Comparison of ENCODE assay signal across 8 mouse cellular contexts in the genomic region with DNA sequence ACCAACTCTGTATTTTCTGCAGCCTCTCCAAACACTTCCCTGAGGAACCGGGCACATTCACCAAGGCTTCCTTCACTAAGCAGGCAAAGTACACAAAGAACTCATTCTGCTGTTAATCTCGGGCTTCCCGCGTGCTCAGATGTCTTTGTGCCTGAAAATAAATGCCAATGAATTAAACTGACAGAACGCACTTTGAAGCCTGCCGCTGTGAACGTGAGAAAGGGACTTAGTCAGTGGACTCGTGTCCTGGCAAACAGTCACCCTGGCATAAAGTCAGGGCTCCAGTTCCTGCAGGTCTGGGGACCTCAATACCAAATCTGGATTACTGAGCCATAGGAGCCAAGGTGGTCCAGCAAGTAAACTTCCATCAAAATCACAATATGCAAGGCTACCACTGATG. TPM values are rescaled to one million over a fixed set of nuclear protein-coding genes. Genes with fewer than 3 reads are reported as not detected.
A peak's percentile ranks its signal among the peaks of the same experiment; 100 is the strongest.
DNase-seq lines count a peak whose midpoint lies in the region; ATAC-seq and TF ChIP-seq lines count a peak whose summit lies in the region.

No protein-coding gene starts in this region.

- ATAC-seq in embryonic facial prominence, embryonic 13.5 days (ENCODE audit: insufficient number of reproducible peaks, insufficient read depth, low FRiP score, low TSS enrichment, low read depth) = no peak
- no peak for ATAC-seq in hindbrain, postnatal 0 days

- no peaks in the 10 kb centered on the region for H3K9me3 ChIP-seq in embryonic facial prominence, embryonic 13.5 days
- H3K9me3 ChIP-seq in hindbrain, postnatal 0 days (ENCODE audit: low read length) = no peaks in the 10 kb centered on the region

- peaks cover 15% of the 10 kb centered on the region for H3K27me3 ChIP-seq in embryonic facial prominence, embryonic 13.5 days
- no peaks in the 10 kb centered on the region for H3K27me3 ChIP-seq in hindbrain, postnatal 0 days (ENCODE audit: insufficient read depth, low read length)
- H3K27me3 ChIP-seq in testis, adult 2 months (ENCODE audit: control insufficient read depth, insufficient read depth, low read length) = no peaks in the 10 kb centered on the region

- WGBS in embryonic facial prominence, embryonic 13.5 days = 10% methylated on average over 8 of the region's 8 CpGs
- WGBS in hindbrain, postnatal 0 days = 4% methylated on average over 8 of the region's 8 CpGs

- H3K27ac ChIP-seq in embryonic facial prominence, embryonic 13.5 days = no peak overlapping the region
- no peak overlapping the region for H3K27ac ChIP-seq in hindbrain, postnatal 0 days
- H3K27ac ChIP-seq in testis, adult 2 months (ENCODE audit: control insufficient read depth, insufficient read depth, low read depth, low read length) = peak overlapping the region; percentile 21

- no peaks in the 10 kb centered on the region for H3K36me3 ChIP-seq in embryonic facial prominence, embryonic 13.5 days
- H3K36me3 ChIP-seq in hindbrain, postnatal 0 days (ENCODE audit: insufficient read depth, low read length) = no peaks in the 10 kb centered on the region
- H3K36me3 ChIP-seq in testis, adult 2 months (ENCODE audit: control insufficient read depth, insufficient read depth, low read length) = no peaks in the 10 kb centered on the region

- peak overlapping the region; percentile 89 for H3K4me2 ChIP-seq in embryonic facial prominence, embryonic 13.5 days
- H3K4me2 ChIP-seq in hindbrain, postnatal 0 days (ENCODE audit: low read depth, low read length) = peak overlapping the region; percentile 96

- peak overlapping the region; percentile 63 for H3K4me3 ChIP-seq in embryonic facial prominence, embryonic 13.5 days
- no peak overlapping the region for H3K4me3 ChIP-seq in hindbrain, postnatal 0 days (ENCODE audit: low read length)
- H3K4me3 ChIP-seq in testis, adult 2 months (ENCODE audit: control insufficient read depth, low read depth, low read length) = no peak overlapping the region

- no peak for TF ChIP-seq CTCF in hindbrain, postnatal 0 days (IDR thresholded peaks at IDR 0.05; ENCODE audit: low read depth)
- no peak for TF ChIP-seq CTCF in testis, adult 2 months (IDR thresholded peaks at IDR 0.05; ENCODE audit: control insufficient read depth, insufficient read depth, insufficient replicate concordance, low read depth, low read length)

- 0 out of 2 replicates have a peak overlapping the region, but pooled peaks have one; percentile 11 for H3K9ac ChIP-seq in embryonic facial prominence, embryonic 13.5 days
- H3K9ac ChIP-seq in hindbrain, postnatal 0 days (replicated peaks; ENCODE audit: low read length) = no peak overlapping the region

- peak; percentile 28 for DNase-seq in ovary, postnatal 36 days (ENCODE audit: low spot score)
- DNase-seq in ovary, adult 18-20 months (ENCODE audit: low spot score) = no peak
- DNase-seq in hindbrain, postnatal 0 days (ENCODE audit: low spot score) = peak; percentile 20
- DNase-seq in lung, postnatal 25 days (ENCODE audit: low spot score) = peak; percentile 25
- no peak for DNase-seq in left cerebral cortex, adult 18-20 months (ENCODE audit: low spot score in 2 of 2)
- no peak for DNase-seq in cerebellum, adult 9-11 months

- no peak for TF ChIP-seq POLR2A in testis, adult 2 months (IDR thresholded peaks at IDR 0.05; ENCODE audit: control insufficient read depth, low read depth, low read length)

- H3K4me1 ChIP-seq in embryonic facial prominence, embryonic 13.5 days = peaks cover 5% of the 10 kb centered on the region
- H3K4me1 ChIP-seq in hindbrain, postnatal 0 days (ENCODE audit: insufficient read depth, low read length) = peaks cover 4% of the 10 kb centered on the region; the same call in 1 of the 2 replicates
- H3K4me1 ChIP-seq in testis, adult 2 months (ENCODE audit: control insufficient read depth, insufficient read depth, low read length) = peaks cover 4% of the 10 kb centered on the region

RNA-seq across cellular contexts. Expression of gene Hpgd, which starts 0.9 kb away (rescaled TPM):
- polyA plus RNA-seq in embryonic facial prominence, embryonic 13.5 days (2015; fragmentation: Nextera tagmentation; extraction: Ambion mirVana) = 71.8 and 75.2 TPM in 2 replicates
- 3.2 and 3.9 TPM in 2 replicates for total RNA-seq in hindbrain, postnatal 0 days (2014; rRNA removed)
- polyA plus RNA-seq in hindbrain, postnatal 0 days (2015; fragmentation: Nextera tagmentation; extraction: Ambion mirVana) = 4.9 and 6.1 TPM in 2 replicates
- 5.1 and 6.9 TPM in 2 replicates for polyA plus RNA-seq in testis, adult 2 months (2012; rRNA removed)
- total RNA-seq in left cerebral cortex, adult 18-20 months (2021) = 1 to 10 TPM; 2.7 to 3.2 TPM

Comparison
In these comparisons a context has a peak if more than half of its experiments do, and no peak if none do; other contexts are left out.
1. DNase-seq: peak in ovary, postnatal 36 days (single experiment), hindbrain, postnatal 0 days (single experiment) and lung, postnatal 25 days (single experiment); none in ovary, adult 18-20 months (single experiment), left cerebral cortex, adult 18-20 months (0 of 2) and cerebellum, adult 9-11 months (single experiment).